Mouse (Mus musculus): ENCODE results near the gene A4galt.
"Not testable (repeated sequence)": the region's sequence is repeated elsewhere in the genome, so short reads cannot be mapped to it uniquely, and the experiment has no call there.

The A4galt gene

DNA sequence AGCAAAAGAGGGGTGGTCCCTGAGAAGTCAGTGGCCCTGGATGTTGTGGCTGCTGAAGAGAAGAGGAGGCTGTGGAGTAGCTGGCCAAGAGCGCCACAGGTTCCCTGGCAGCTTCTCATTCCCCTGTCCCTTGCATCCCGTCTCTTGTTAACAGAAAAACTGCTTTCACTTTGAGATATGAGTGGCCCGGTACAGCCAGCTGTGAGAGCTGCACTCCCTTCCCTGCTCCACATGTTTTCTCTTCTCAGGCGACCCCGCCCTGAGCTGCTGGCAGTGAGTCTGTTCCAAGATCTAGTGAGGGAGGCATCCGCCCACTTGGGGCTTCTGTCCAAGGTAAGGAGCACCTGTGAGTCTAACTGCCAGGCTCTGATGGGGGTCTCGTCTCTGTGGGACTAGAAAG, 16.9 kb upstream of the A4galt start:
- DNase-seq (ENCODE audit: low spot score) = not testable (repeated sequence)

DNA sequence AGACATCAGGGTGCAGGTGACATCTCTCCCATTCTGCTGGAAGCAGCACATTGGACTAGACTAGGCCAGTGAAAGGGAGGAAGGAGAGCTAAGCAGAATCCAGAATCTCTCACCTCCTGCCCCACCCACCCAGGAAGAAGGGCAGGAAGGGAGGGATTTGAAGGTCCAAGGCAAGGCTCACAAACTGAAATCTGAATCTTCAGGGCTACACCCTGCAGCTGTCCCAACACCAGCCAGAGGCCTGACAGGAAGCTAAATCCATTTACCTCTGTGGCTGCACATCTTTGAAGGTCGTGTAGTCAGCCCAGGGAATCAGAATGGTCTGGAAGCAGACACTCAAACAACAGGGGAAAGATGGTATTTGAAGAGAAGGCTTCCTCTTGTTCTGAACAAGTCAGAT, 13.7 kb upstream of the A4galt start:
- no peak for DNase-seq (ENCODE audit: low spot score)

DNA sequence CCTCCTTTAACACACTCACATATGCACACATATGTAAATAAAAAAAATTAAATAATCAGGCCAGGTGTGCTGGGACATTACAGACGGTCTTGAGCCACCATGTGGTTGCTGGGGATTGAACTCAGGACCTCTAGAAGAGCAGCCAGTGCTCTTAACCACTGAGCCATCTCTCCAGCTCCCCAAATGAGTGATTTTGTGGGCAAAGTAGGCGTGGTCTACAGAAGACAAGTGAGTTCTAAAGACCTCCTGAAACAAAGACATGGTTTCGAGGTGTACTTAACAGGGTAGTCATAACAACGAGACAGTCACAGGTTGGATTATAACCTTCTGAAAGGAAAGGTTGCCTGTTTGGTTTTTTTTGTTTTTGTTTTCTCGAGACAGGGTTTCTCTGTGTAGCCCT, 11.8 kb upstream of the A4galt start:
- no peak for DNase-seq (ENCODE audit: low spot score)

DNA sequence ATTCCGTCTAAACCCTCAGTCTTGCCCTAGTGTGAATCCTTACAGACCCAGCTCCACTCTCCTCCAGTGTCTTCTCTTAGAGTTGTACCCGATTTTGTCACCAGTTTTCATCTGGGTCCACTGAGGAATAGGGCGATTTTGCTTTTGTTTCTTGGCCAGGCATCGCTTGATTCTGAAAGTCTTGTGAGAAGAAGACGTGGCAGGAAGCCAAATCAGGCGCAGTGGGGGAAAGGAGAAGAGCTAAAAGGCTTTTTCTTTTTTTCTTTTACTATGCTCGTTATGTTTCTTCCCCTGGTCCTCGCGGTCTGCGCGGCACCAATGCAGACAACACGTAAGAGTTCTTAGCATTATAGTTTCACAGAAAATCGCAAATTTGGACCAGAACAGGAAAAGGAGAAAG, 6.3 kb upstream of the A4galt start:
- no peak for DNase-seq (ENCODE audit: low spot score)

DNA sequence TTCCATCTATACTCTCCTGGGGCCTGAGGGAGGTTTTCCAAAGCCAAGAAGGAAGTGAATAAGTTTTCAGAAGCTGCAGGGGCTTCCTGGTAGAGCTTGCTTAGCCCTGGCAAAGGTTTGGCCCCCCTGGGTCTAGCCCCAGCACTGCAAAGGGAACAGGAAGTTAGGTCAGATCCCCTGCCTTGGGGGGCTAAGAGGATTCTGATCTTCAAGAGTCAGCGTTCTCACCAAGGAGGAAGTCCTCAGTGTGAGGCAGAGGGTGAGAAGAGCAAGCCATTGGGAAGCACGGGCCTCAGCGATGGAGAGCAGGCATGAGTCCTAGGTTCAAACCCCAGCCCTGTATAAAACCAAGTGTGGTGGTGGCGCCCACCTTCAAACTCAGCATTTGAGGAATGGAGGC, 4.9 kb upstream of the A4galt start:
- DNase-seq (ENCODE audit: low spot score) = no peak

DNA sequence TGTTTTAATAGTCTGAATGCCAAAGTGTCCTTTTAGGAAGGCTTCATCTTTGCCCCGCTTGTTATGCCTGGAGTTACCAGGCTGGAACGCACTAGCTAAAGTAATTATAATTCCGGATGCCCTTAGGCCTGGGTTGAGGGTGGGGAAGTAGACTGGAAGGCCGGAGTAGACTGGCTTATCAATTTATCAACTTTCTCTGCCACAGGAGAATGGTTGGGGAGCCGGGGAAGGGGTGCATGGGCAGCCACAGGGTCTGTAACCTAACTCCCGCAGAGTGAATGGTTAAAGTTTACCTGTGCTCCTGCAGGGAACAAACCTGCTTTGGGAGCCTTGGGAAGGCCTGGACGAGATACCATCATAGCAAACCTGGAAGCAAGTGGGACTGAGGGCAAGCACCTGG, 4.4 kb upstream of the A4galt start:
- no peak for DNase-seq (ENCODE audit: low spot score)

DNA sequence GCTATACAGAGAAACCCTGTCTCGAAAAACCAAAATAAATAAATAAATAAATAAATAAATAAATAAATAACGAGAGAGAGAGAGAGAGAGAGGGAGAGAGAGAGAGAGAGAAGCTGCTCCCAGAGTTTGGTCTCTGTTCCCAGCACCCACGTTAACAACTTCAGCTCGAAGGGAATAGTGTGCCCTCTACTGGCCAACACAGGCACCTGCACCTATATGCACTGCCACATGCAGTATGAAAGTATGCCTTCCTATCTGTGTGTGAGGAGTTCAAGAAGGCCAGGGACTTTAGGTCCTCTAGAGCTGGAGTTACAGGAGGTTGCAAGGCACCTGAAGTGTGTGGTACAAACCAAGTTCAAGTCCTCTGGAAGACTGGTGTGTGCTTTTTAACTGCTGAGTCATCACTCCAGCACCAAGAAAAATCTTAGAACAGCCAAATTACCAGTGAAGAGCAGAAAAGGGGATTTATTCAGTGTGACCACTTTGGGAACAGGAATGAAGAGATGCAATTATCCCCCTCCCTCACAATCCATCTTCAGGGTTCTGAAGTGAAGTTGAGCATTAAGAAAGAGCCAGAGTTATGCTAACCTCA, 3.7 kb upstream of the A4galt start:
- no peak for DNase-seq (ENCODE audit: low spot score)

DNA sequence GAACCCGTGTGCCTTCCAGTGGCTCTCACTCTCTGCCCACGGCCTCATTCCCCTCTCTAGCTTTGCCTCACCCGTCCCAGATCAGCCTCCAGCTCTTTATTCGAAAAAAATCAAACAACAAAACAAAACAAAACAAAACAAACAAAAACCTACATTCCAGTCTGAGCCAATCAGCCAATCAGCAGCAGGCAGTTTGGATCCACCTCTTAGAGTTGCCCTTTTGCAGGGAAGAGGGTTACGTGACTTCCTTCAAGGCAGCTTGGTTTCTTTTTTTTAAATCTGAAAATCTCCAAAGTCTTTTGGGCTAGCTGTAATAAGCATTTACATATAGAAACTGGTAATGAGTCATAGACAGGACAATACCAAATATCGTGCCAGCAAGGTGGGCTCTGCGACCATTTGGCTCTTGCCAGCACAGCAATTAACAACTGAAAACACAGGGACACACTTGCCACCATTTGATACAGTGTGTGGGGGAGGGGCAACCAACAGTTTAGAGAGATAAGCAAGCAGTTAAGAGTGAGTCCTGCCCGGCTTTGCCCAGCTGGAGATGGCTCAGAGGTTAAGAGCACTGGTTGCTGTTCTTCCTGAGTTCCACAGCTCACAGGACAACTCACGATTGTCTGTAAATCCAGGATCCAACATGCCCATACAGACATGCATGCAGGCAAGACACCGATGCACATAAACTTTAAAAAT, 2.9 kb upstream of the A4galt start:
- DNase-seq (ENCODE audit: low spot score) = no peak

DNA sequence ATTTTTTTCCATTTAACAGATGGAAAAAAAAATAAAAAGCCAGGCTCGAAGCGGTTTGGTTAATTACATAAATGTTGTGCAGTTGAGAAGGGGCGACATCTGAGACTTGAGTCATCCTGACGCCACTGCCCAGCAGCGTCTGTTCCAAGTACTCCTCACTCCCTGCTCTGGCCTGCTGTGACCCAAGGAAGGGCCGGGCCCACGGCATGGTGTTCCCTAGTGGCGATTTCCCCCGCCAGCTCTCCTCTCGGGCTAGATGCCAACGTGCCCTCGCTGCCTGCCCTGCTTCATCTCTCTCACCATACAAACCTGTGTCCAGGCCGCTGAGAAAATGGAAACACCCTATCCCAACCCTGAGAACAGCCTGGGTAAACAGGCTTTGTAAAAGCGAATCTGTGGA, 486 bp upstream of the A4galt start:
- peak; percentile 26 for DNase-seq (ENCODE audit: low spot score)

DNA sequence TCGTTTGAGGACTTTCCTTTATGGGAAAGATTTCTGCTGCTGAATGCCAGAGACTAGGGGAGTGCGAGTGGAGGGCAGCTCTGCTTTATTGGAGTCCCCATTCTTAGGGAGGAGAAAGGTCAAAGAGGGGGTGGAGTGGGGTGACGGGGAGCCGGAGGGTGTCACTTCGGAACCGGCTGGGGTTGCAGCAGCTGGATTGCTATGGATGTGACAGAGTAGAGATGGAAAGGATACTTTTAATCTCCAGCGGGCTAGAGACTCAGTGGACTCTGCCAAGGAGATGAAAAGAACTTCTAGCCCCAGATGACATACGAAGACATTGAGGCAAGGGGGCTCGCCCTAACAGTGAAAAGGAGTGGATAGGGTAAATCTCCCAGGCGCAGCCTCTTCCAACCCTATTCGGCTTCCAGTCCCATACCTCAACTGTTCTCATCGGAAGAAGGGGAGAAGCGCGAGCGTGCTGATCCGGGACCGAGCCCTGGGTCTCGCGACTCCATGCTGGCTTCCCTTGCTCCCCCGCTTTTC, 861 bp downstream of the A4galt start:
- DNase-seq (ENCODE audit: low spot score) = no peak

DNA sequence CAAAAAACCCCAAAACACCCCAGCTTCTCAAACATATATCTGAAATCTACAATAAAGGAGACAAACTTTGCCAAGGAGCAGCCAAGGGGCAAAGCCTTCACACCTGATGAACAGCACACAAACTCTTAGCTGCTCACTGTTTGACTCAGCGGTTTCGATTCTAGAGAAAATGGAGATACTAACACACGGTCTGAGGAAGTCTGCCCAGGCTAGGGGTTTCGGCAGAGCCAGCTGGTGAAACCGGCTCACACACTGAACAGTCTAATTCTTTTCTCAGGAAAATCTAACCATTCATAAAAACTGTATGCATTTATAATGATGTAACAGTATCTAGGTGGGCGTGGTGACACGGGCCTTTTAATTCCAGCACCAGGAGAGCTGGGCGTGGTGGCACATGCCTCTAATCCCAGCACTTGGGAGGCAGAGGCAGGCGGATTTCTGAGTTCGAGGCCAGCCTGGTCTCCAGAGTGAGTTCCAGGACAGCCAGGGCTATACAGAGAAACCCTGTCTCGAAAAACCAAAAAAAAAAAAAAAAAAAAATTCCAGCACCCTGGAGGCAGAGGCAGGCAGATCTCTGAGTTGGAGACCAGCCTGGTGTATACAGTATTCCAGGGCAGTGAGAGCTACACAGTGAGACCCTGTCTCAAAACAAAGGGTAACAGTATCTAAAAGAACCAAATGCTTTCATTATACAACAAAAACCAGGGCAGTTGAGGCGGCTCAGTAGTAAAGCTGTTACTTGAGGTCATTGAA, 1.9 kb downstream of the A4galt start:
- no peak for DNase-seq (ENCODE audit: low spot score)

DNA sequence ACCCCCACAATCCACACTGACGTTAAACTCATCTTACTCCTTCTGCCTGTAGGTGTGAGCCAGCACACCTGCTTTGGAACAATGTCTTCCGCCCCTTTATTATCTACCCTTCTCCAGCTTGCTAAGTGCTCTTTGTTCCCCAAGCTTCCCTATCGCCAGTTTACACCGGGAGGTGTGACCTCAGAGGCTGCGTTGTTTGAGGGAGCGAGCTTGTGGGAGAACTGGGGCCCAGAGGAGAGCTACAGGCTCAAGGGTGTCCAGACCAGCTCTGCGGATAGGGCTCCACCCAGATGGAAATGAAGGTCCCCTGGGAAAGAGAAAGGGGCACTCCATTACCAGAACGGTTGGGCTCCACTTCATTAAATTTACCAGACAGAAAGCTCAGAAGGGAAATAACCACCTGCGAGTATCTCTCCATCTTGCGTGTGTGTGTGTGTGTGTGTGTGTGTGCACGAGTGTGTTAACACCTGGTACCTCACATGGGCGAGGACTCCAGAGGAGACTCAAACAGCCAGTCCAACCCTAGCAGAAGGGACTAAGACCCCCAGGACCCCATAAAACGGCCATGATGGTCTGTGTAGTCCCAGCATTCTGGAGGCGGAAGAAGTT, 3.2 kb downstream of the A4galt start:
- DNase-seq (ENCODE audit: low spot score) = no peak

DNA sequence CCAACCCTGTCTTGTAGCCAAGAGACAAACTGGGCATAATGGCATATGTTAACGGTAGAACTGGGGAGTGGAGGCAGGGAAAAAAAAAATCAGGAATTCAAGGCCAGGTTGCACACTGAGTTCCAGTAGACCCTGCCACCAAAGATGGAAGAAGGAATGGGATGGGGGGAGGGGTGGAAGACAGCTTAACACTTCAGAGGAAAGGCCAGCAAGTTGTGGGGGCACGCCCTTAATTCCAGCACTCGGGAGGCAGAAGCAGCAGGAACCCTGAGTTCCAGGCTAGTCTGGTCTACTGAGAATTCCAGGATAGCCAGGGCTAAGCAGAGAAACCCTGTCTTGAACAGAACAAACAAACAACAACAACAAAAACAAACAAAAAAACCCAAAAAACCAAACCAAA, 7.2 kb downstream of the A4galt start:
- no peak for DNase-seq (ENCODE audit: low spot score)

DNA sequence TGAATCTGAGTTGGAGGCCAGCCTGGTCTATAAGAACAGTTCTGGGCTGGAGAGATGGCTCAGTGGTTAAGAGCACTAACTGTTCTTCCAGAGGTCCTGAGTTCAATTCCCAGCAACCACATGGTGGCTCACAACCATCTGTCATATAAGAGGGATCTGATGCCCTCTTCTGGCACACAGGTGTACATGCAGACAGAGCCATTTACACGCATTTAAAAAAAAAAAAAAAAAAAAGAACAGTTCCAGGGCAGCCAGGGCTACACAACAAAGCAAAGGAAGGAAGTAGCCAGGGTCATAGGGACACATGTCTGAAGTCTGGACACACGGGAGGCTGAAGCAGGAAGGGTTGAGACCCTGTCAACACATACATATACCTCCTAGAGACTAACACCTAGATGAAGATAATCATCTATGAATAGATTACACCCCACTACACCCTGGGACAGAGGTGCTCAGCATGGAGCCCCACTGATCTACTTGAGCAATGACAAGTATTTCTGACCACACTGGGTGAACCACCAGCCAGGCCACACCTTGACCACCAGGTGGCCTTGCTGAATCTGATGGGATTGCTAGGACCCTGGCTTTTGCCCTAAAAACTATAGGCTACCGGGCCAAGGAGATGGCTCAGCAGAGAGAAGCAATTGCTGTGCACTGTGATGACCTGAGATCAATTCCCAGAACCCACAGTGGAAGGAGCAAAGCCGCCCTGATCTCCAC, 9.5 kb downstream of the A4galt start:
- DNase-seq (ENCODE audit: low spot score) = no peak

DNA sequence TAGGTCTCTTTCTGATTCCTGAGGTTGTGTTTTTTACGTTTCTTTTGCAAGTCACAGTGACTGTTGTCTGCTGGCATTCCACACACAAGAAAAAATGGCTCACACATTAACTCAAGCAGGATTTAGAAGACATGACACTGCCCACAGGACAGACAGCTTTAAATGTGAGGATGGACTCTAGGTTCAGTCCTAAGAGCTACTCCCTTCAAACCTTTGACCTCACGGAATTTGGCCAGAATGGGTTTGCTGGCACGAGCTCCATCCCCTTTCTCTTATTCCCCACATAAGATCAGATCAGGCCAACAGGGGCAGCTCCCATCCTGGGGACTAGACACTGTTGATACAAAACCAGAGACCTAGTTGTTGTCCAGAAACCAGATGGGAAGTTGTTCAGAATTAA, 10.1 kb downstream of the A4galt start:
- no peak for DNase-seq (ENCODE audit: low spot score)

DNA sequence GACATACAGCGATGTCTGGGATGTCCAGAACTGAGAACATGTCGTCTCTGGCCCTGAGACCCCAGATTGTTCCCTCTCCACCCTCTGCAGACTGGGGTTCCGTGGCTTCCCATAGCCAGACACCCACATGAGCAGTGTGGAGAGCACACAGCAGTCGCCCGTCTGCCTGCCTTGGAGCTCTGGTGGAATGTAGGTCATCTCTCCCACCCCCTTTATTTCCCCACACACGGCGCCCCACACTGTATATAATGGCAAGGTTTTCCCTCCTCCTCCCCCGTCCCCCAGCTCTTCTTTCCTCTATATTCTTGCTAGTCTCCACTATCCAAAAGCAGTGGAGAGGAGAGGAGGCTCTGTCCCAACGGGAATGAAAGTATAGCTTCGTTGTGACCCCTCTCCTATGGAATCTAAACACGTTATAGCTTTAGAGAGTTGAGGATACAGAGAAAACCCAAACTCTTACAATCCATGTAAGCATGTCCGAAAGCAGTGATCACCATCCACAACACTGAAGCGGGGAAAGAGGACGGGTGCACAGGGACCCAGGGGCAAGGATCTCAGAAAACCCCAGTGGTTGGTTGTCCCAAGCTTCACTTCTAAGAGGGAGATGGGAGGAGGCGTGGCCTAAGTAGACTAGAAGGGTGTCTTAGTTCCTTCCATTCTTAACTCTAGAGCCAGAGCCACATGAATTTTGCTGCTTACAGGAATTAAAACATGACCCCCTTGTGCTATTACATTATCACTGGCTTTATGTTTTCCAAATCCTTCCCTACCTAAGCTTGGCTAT, 13.9 kb downstream of the A4galt start:
- no peak for DNase-seq (ENCODE audit: low spot score)

DNA sequence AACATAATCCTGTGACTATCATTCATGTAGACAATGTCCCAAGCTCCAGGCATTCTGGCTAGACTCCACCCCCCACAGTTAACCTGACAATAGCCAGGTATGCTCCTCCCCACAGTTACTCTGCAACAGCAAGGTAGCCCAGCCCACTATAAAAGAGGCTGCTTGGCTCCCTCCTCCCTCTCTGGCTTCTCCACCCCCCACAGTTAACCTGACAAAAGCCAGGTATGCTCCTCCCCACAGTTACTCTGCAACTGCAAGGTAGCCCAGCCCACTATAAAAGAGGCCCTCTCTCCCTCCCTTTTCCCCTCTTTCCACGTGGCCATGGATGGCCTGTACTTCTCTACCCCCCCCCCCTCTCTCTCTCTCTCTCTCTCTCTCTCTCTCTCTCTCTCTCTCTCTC, 14.8 kb downstream of the A4galt start:
- no peak for DNase-seq (ENCODE audit: low spot score)

DNA sequence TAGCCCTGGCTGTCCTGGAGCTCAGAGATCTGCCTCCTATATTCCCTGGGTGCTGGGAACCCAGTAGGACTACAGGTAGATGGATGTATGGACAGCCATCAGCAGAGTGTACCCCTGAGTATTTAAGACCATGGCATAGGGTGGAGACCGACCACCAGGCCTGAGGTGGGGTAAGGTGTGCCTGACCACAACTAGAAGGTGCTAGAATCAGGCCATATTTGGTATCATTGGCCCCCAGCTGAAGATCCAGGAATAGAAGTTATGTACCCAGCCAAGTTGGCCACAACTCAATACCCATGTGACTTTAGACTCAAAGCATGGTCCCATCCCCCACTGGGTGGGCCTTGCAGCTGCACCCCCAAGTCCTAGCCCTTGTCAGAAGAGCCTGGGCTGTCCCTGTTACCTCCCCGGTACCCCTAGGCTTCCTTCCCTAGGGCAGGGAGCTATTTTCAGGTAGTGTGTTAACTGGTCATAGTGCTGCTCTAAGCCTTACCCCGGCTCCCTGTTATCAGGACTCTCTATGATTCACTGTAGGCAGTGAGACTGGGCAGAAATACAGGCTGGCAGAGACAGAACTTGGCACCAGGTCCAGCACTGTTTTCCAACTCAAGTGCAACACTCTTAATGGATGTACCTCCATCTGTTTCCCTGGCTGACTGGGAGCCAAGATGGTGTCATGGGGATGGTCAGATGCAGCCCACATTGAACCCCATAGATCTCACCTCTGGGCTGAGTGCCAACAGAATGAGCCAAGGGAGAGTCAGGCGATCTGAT, 18.2 kb downstream of the A4galt start:
- DNase-seq (ENCODE audit: low spot score) = no peak

DNA sequence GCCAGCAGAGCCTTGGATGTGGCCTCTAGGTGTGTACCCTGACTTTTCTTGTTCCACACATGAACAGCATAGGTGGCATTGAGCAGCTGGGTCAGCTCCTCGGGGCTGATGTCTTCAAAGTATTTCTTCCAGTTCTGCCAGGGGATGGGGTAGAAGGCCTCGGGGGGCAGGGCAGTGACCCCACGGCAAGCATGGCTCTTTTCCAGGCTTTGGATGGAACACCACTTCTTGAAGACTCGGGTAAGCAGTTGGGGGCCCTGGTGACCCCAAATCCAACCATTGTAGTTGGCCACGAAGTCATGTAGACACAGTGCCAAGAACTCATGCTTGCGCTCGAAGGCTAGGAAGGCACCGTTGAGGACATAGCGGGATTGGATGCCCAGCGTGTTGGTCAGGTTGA, 24.0 kb downstream of the A4galt start:
- no peak for DNase-seq (ENCODE audit: low spot score)

DNA sequence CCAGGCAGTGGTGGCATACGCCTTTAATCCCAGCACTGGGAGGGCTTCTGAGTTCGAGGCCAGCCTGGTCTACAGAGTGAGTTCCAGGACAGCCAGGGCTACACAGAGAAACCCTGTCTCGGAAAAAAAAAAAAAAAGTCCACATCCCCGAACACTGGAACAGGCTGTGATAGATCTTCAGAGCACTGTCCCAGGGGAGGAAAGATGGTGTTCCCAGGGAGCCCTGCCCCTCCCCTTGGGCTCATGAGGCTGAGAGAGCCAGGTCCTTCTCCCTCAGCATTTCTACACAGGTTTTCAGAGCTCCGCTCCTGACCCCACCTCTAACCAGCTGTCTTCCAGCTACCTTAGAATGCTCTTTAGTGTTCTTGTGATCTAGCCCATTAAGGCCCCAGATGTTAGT, 24.7 kb downstream of the A4galt start:
- DNase-seq (ENCODE audit: low spot score) = no peak
